Mouse (Mus musculus): ENCODE data around the gene Hist1h2ah.
"Not testable (repeated sequence)": the region's sequence is repeated elsewhere in the genome, so short reads cannot be mapped to it uniquely, and the experiment has no call there.

The Hist1h2ah gene

GRCm38 (mm10) chr13:22035267-22036148 lies at the start of gene Hist1h2ah, which contains the start of gene Hist1h2bk:
Gene Hist1h2ah (minus strand): TSS chr13:22035568.
Gene Hist1h2bk (plus strand): TSS chr13:22035870.
- peak; percentile 75 for DNase-seq

DNA sequence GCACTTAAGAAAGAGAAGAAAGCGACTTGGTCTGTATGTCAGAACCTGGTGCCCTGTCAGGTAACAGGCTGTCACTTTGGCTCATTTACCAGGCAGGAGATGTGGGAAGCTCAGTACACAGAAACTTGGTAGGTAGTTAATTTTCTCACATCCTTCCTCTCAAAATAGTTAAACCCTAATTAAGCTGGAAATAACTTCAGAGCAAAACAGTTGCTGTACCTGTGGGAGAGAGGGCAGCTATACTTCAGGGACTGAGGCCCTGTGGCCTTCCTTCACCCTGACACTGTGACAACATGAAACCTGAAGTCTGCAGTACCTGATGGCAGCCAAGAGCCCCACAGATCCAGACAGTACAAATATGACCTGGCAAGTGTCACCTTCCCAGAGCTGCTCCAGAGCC lies 48.8 kb upstream of the Hist1h2ah start, which contains the start of gene Vmn1r188:
Gene Vmn1r188 (plus strand): TSS at position 301 of the 400 bp plus-strand sequence.
- not testable (repeated sequence) for DNase-seq

GRCm38 (mm10) chr13:22063468-22063867 lies 28.1 kb upstream of the Hist1h2ah start:
- DNase-seq, result no peak

DNA sequence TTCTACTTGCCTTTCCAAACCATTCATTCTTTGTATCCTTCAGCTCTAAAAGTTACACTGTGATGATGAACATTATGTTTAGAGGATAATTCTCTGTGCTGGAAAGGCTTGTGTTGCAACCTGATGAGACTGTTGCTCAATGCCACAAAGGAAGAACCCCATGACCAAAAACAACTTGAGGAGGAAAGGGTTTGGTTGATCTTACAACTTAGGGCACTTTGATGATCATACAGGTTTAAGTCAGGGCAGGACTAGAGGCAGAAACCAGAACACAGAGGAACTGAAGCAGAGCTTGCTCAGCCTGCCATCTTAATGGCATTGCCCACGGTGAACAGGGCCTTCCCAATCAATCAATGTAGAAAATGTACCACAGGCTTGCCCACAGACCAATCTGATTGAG lies 26.1 kb upstream of the Hist1h2ah start:
- DNase-seq, result no peak

- DNase-seq, result no peak
Observed at GRCm38 (mm10) chr13:22053754-22054153, 18.4 kb upstream of the Hist1h2ah start.

DNA sequence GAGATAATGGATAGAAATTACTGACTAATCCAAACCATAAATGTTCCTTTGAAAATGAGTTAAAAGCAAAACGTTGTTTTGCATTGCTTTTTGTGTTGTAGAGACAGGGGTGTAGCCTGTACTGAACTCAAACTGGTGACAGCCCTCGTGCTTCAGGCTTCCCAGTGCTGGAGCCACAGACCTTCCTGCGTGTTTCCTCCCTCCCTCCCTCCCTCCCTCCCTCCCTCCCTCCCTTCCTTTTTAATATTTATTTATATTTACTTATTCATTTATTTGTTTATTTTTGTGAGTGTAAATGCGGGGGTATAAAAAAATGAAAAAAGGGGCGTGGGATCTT lies 16.1 kb upstream of the Hist1h2ah start:
- DNase-seq, result no peak

- peak; percentile 69 for DNase-seq
Observed at GRCm38 (mm10) chr13:22050591-22051522, 15.5 kb upstream of the Hist1h2ah start.

DNA sequence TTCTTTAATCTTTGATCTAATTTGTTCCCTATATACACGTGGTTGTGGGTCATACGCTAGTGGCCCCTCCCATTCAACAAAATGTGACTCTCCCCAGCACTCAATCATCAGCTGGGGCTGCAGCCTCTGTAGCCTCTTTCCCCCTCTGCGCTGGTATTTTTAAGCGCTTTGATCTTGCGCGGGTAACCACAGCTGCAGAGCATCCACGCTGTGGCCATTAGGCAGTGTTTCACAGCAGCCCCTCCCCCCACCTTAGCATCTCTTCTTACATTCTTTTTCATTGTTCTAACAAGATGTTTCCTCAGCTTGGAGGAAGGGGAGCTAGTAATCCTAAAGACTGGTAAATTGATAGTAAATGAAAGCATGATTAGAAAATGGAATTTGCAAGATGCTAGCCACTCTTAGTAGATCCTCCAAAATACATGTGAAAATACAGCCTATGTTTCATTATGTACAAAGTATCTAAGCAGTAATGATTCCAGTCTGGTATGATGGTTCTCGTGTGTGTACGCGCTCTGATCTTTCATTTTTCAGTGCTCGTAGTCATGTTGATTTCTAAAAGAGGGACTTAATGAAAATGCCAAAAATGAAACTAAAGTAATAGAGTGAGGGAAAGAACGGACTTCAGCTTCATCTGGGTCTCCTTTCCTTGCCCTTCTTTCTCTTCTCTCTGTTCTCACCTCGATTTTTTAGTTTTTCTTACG lies 14.5 kb upstream of the Hist1h2ah start:
- DNase-seq, result no peak

DNA sequence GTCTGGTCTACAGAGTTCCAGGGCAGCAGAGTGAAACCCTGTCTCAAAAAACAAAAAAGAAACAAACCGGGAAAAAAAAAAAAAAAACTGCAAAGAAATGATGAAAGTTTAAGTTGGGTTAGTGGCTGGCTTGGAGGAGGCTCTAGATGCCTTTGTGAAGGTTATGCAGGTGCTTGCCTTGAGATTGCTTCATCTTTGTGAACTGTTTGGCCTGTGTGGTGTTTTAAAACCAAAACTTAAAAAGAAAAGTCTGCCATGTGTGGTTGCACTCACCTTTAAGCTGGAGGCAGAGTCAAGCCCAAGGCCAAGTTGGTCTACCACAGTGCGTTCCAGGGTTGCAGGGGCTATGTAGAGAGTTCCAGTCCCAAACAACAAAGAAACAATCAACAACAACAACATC lies 13.7 kb upstream of the Hist1h2ah start:
- no peak for DNase-seq

GRCm38 (mm10) chr13:22045311-22045710 lies 9.9 kb upstream of the Hist1h2ah start:
- DNase-seq, result no peak

DNA sequence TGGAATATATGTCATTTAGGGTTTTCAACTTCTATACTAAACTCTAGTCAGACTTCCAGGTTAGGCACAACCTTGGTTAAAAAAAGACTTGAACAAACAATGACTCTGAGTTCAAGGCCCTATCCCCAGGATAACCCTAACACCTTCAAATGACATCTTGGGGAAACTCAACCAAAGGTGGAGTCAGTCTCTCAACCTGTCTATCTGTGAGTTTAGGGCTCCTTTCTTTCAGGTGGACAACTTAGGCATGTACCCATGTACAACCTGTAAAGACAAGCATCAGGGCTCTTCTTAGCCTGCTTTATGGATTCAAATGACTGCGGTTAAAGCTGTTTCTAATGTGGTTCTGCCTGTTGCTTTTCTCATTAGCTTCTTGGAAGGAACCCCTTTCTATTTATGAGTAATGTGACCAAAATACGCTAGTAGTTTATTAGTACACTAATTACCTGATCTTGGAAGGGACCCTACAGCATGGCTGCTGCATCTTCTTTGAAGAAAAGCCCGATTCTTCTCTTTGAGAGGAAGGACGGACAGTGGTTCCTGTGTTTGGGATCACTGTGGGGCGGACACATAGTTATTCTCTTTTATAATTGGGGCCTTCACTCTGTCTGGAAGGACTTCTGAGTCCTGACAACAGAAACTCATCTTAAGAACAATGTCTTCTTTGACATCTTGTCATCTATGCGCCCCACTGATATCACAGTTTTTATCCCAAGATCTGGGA lies 9.2 kb upstream of the Hist1h2ah start:
- DNase-seq, result no peak

GRCm38 (mm10) chr13:22043503-22044431 lies 8.4 kb upstream of the Hist1h2ah start:
- DNase-seq, result no peak

- peak; percentile 88 for DNase-seq
Observed at GRCm38 (mm10) chr13:22042568-22043502, 7.5 kb upstream of the Hist1h2ah start, which contains the start of the genes Hist1h2ag and Hist1h2bj. Gene Hist1h2ag (minus strand): TSS chr13:22042944. Gene Hist1h2bj (plus strand): TSS chr13:22043214.

GRCm38 (mm10) chr13:22041651-22042567 lies 6.5 kb upstream of the Hist1h2ah start:
- no peak for DNase-seq

- peak; percentile 96 for DNase-seq
Observed at GRCm38 (mm10) chr13:22041142-22041536, 5.8 kb upstream of the Hist1h2ah start, which contains the start of gene Hist1h4i. Gene Hist1h4i (minus strand): TSS chr13:22041362.

DNA sequence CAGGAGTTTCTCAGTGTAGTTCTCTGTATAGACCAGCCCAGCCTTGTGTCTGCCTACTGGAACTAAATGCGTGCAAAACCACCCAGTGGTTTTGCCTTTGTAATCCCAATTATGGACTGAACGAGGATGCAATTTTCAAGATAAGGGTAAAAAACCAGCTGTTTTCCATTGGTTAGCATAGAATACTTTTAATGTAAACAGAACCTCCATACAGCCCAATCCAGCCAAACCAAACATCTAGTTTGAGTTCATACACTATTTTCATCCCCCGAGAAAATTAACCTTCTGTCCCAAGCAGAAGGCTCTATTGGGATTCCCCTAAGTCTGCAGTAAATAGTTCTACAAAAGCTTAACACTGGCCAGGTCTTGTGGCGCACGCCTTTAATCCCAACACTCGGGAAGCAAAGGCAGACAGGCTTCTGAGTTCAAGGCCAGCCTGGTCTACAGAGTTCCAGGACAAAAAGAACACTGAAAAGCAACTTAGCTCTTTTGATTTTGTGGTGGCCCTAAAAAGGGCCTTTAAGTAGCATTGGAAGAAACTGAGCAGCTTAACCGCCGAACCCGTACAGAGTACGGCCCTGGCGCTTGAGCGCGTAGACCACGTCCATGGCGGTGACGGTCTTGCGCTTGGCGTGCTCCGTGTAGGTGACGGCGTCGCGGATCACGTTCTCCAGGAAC lies 5.2 kb upstream of the Hist1h2ah start:
- no peak for DNase-seq

- no peak for DNase-seq
Observed at GRCm38 (mm10) chr13:22039951-22040463, 4.6 kb upstream of the Hist1h2ah start.

DNA sequence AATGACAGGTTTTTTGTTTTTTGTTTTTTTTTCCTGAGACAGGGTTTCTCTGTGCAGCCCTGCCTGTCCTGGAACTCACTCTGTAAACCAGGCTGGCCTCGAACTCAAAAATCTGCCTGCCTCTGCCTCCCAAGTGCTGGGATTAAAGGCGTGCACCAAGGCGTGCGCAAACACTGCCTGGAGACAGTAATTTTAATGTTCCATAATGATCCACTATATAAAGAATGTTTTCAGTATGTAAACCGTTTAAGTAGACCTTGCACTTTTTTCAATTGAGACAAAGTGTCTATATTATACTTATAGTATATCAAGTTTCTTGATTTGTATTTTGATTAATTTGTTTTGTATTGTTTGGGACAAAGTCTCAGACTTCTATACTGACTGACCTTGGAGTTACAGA lies 4.0 kb upstream of the Hist1h2ah start:
- DNase-seq, result no peak
